Mouse (Mus musculus) WW6 (cell line): Measurements from ENCODE around the gene Cacng5.

Experiments
- DNase-seq: peaks from one replicate; pipeline ENCODE4 v3.0.0-alpha.2; 2013; ENCODE audit warnings: low read depth, low spot score

Cacng5 gene

DNA sequence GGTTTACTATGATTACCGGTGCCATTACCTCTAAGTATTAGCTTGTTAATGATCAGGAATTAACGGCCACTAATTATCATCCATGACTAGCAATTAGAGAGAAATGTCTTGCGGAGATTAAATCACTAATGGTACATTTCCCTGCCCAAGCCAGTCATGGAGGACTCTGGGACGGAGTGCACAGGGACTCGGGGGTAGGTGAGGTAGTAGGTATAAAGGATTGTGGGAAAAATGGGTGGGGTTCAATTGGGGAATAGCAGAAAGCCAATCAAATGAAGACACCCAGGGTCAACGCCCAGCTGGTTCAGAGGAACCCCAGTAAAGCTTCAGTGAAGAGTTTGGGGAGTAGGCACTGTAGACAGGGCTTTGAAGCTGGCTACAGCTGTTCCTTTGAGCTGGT, 27.5 kb downstream of the Cacng5 start:
- DNase-seq, result no peak

DNA sequence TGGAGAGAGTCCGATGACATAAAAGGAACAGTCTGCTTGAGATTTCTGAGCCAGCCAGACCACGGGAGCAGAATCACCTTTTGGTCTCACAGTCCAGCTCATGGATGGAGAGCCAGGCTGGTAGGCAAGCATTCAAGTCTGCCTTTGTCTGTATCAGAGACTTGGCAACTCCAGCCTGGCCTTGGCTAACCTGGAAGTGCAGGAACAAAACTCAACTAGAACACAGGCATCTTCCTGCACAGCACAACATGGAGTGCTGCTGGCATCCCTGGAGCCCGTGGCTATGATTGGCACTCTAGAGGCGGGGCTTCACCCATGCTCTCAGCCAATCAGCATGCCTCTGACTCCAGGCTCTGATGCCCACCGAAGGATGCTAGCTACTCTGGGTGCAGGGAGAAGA, 38.0 kb downstream of the Cacng5 start:
- no peak for DNase-seq

DNA sequence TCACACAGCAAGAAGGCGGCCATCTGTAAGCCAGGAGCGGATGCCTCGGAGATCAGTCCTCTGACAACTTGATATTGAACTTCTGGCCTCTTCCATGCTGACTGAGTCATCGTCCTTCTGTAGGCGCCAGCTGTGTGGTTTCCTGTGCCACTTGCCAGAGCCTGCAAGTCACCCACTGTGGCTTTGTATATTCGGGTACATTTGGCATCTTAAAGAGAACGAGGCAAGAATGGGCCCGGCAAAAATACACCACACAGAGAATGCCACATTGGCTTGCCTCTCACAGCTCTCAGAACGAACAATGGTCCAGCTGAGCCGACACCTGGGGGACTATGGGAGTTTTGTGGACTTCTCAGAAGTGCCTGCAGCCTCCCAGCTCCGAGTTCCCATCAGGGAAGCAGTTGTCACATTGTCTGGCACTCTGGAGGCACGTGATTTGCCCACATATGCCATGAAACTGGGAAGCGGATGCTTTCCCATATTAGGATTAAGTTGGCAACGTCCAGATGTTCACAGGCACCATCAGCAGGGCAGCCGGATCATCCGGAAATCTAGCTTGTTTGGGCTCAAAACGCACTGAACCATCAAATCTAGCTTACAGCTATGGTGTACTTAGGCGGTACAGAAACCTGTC, 38.9 kb downstream of the Cacng5 start:
- DNase-seq, result no peak

DNA sequence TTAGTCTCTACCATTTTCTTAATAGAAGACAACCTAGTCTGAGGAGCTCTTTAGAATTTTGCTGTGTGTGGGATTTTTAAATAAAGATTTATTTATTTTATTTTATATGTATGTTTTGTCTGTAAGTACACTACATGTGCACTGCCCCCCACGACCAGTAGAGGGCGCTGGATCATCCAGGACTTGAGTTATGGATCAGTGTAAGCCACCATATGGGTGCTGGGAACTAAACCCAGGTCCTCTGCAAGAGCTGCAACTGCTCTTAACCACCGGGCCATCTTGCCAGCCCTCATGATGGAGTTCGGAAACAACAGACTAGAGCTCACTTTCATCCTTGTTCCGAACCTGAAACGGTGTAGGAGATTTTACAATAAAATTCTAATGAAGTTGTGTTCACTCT, 42.1 kb downstream of the Cacng5 start:
- DNase-seq, result no peak

DNA sequence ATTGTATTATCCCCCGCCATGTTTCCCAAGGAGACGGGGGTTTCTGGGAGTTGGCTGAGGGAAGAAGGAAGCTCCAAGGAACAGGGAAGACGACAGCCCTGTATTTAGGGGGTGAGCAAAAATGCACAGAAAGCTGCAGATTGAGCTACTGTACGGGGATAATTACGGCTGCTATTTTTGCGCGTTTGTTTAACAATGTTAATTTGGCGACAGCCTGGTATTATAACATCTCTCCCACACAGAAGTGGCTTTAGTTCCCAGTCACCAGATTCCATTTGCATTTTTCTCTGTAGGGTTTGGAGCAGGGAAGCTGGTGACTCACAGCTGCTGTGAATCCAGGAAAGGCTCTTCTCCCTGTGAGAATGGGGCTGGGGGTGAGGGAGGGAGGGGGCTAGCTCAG, 47.3 kb downstream of the Cacng5 start:
- no peak for DNase-seq

DNA sequence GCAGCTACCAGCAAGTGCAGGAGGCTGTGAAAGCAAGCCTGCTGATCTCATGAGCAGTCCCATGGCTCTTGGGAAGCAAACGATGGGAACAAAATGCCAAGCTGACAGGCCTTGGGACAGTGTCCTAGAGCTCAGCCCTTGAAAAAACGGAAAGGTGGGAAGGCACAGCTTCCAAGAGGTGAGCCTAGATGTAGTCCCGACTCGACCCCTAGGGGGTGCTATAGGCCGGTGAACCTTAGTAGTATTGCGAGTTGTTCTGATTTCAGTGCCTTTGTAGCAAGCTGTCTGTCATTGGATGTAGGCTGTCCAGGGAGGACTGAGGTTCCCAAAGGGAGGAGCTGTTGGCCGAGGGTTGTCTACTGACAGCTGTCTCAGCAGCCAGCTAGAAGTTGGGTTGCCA, 49.7 kb downstream of the Cacng5 start:
- DNase-seq, result no peak

DNA sequence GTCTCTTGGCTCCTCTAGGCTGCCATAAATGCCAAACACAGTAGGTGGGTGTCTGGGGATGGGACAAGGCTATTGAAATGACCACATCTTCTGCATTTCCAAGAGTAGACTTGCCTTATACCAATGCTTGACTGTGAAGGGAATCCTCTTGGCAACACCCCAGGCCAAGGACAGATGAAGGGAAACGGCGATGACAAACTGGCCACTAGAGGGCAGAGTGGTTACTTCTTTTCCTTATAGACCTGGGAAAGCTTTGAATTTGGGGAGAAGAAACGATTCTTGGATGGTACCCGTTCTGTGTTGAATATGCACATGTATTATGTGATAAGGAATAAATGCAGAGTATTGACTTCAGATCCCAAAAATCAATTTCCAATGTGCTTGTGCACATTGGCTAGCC, 50.8 kb downstream of the Cacng5 start:
- no peak for DNase-seq

DNA sequence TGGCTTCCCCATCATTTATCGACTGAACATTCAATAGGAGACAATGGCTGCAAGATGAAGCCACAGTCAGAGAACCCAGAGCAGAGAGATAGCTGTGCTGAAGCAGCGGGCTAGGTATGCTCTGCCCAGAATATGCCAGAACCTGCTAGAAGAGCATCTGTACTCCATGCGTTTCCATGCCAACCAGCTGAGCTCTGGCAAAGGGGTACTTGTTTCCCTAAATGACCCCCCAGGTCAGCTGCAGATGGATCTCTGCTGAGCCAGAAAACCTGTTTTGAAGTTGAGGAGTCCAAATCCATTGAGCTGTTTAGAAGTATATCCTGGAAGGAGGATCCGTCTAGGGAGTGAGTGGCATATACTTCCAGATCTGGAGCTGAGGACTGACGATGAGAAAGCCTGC, 53.1 kb downstream of the Cacng5 start:
- no peak for DNase-seq

DNA sequence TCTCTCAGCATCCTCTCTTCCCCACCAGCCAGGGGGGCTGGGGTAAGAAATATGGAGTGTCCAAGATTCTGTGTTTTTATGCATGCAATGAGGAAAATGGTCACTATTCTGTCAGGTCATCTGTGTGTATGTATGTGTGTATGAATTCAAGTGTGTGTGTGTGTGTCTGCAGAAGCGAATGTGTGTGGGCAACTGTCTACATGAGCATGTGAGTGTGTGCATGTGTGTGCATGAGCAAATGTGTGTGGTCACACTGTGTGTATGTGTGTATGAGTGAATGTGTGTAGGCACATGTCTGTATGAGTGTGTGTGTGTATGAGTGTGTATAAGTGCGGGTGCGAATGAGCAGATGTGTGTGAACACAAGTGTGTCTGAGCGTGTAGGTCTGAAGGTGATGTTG, 55.0 kb downstream of the Cacng5 start:
- no peak for DNase-seq

DNA sequence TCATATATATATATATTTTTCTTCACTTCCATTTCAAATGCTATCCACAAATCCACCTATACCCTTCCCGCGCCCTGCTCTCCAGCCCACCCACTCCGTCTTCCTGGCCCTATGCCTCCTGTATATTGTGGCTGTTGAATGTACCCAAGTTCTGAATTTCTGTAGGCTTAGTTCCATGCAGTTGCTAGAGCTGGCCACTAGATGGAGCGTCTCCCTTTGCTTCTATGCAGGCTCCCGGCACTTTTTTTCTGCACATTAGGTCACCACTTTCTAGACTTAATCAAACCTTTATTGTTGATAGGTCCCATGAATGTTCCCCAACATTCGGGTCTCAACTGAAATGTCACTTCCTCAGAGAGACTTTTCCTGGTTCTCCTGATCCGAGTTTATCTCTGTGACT, 55.6 kb downstream of the Cacng5 start:
- no peak for DNase-seq

DNA sequence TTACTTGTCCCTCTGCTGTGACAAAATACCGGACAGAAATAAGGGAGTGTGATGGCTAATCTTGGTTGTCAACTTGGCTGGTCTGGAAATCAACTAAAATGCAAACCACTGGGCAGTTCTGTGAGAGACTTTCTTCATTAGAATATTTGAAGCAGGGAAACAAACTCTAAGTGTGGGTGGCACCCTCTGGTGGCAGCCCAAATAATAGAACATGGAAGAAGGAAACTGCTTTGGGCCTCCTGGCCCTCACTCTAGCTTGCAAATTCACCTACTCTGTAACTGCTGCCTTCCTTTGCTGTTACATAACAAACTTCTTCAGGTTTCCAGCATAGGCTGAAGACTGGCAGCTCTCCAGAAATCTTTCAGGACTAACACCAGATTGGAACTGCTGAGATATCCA, 61.8 kb downstream of the Cacng5 start:
- no peak for DNase-seq

DNA sequence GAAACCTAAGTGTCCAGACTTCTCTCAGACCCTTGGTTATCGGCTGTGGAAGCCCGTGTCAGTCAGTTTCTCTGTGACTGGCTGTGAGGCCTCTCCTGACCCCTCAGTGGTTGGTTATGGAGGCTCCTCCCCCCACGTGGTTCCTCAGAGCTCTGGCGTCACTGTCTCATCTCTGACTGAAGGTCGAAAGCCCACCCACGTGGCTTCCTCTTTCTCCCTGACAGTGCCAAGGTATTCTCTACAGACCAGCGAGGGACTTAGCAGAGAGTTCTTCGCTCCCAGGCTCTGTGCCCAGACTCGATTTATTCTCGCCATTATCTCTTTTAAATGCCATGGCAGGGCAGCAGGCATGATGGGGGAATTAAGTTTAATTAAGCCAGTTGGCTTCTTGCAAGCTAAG, 65.2 kb downstream of the Cacng5 start:
- no peak for DNase-seq

DNA sequence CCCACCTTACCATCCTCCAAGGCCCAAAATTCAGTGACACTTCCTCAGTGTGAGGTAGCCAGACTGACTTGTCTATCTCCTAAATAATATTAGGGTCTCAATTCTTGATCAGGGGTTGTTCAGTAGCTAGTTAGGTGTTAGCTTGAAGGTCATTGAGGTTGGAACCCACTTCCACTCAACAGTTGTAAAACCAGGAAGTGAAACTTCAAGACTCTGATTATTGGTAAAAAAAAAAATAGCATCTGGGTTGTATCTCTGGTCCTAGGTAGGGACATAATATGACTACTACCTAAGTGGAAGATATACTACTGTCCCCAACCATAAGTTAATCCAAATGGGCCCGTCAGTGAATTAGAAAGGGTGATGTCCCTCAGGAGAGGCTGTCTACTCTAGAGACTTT, 70.7 kb downstream of the Cacng5 start:
- DNase-seq, result no peak

DNA sequence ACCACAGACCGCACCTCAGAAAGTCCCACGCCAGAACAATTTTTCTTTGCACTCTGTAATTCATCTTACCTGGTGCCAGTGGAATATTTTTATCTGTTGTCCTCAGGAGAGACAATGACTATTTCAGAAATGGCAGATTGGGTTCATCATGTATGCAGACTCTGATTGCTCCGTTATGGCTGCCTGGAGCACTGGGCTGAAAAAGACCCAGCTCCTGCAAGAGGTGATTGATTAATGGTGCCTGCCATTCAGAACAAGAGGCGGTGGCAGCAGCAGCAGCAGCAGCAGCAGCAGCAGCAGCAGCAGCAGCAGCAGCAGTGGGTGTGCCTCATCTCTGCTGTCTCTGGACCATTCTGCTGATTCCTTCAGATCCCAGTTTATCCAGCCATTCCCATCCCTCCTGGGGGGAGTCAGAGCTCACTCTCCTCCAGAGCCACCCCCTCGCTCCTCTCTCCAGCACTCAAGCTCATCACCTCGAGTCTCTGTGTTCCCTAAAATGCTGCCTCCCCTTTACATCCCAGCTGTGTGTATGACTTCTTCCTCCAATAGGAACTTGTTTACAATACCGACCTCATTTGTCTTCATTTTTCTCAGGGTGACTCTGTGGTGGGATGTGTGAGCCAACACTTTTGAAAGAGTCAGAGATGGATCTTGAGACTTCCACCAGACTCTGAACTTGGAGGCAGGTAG, 81.4 kb downstream of the Cacng5 start:
- no peak for DNase-seq
